Mouse (Mus musculus) midbrain, postnatal 0 days (tissue): Measurements from ENCODE around the gene Ptprj. TPM values are rescaled to one million over a fixed set of nuclear protein-coding genes. Genes with fewer than 3 reads are reported as not detected.

Experiments
- ATAC-seq: fragments of 200-750 bp; cut with Nextera tagmentation; 2 replicates; pipeline ENCODE4 v1.8.0; 2017; ENCODE audit warnings: moderate number of reproducible peaks, mild to moderate bottlenecking, moderate TSS enrichment, moderate library complexity; ENCODE audit not compliant: low FRiP score
- DNase-seq: peaks from one replicate; pipeline ENCODE4 v3.0.0-alpha.2; 2015; ENCODE audit warnings: low spot score
- H3K27ac ChIP-seq: fragments of 300-500 bp; sonication (generic); 2 replicates; pipeline ENCODE4 v1.5.1; 2014; ENCODE audit warnings: low read depth, mild to moderate bottlenecking, low read length, mixed read lengths
- H3K27me3 ChIP-seq: fragments of 300-500 bp; sonication (generic); 2 replicates; pipeline ENCODE4 v1.6.1; 2014; ENCODE audit warnings: low read length, control low read depth, mixed read lengths; ENCODE audit not compliant: insufficient read depth
- H3K36me3 ChIP-seq: fragments of 300-500 bp; sonication (generic); 2 replicates; pipeline ENCODE4 v1.6.1; 2014; ENCODE audit warnings: low read length, control low read depth, mixed read lengths; ENCODE audit not compliant: insufficient read depth
- H3K4me1 ChIP-seq: fragments of 300-500 bp; sonication (generic); 2 replicates; pipeline ENCODE4 v1.6.1; 2014; ENCODE audit warnings: mild to moderate bottlenecking, control low read depth, antibody characterized with exemption, low read length, mixed read lengths; ENCODE audit not compliant: insufficient read depth
- H3K4me2 ChIP-seq: fragments of 300-500 bp; sonication (generic); 2 replicates; pipeline ENCODE4 v1.6.1; 2014; ENCODE audit warnings: low read depth, mild to moderate bottlenecking, low read length, mixed read lengths; ENCODE audit not compliant: poor library complexity, severe bottlenecking
- H3K4me3 ChIP-seq: fragments of 300-500 bp; sonication (generic); 2 replicates; pipeline ENCODE4 v1.5.1; 2014; ENCODE audit warnings: low read depth, mild to moderate bottlenecking, low read length, moderate library complexity
- H3K9ac ChIP-seq: fragments of 300-500 bp; sonication (generic); replicated peaks from 2 replicates; pipeline ENCODE4 v1.6.1; 2014; ENCODE audit warnings: mild to moderate bottlenecking, low read length, moderate library complexity, mixed read lengths; ENCODE audit not compliant: poor library complexity, severe bottlenecking
- H3K9me3 ChIP-seq: fragments of 300-500 bp; sonication (generic); 2 replicates; pipeline ENCODE4 v1.6.1; 2016; ENCODE audit warnings: low read length, control low read depth
- CTCF ChIP-seq: IDR thresholded peaks from 2 replicates; pipeline ENCODE4 v1.5.1; 2016; ENCODE audit warnings: antibody characterized with exemption, mild to moderate bottlenecking
- WGBS: fragments of 180-500 bp; shearing (Covaris S2); extraction: QIAGEN DNeasy Blood & Tissue Kit; methylation state at CpG from one replicate; pipeline ENCODE4 v1.1.7; 2014; 5-methylcytosine and 5-hydroxymethylcytosine counted together
- polyA plus RNA-seq: library from polyadenylated mRNA; unstranded; fragments of >200 nt; fragmentation: Nextera tagmentation; extraction: Ambion mirVana; gene quantifications from 2 replicates; pipeline ENCODE4 v1.2.1, GENCODE M21; 2015
- total RNA-seq: library from RNA; depleted of rRNA; stranded (reverse); fragments of >200 nt; gene quantifications from 2 replicates; pipeline ENCODE4 v1.2.3, GENCODE M21; 2014; rRNA removed

The Ptprj gene
- total RNA-seq (36.6 and 39.7 TPM in 2 replicates), polyA plus RNA-seq (3.7 and 4.3 TPM in 2 replicates)

GRCm38 (mm10) chr2:90580236-90581005 is at the start of gene Ptprj:
Gene Ptprj (minus strand): TSS chr2:90580647.
- Histone ChIP-seq H3K9ac (peak within 1 kb of the TSS; percentile 93), H3K4me2 (peak within 1 kb of the TSS; percentile 81), H3K36me3 (no peaks in the 10 kb centered on the region), H3K4me1 (peaks cover 3% of the 10 kb centered on the region; the same call in 1 of the 2 replicates), H3K9me3 (no peaks in the 10 kb centered on the region), H3K4me3 (peak within 1 kb of the TSS; percentile 95), H3K27ac (peak within 1 kb of the TSS; percentile 85), H3K27me3 (no peaks in the 10 kb centered on the region)
- peak; percentile 72 for DNase-seq
- 0% methylated on average over 46 of the region's 100 CpGs for WGBS
- TF ChIP-seq CTCF: no peak
- ATAC-seq: peak; percentile 83

- Histone ChIP-seq H3K4me2 (no peak overlapping the region), H3K27me3 (no peaks in the 10 kb centered on the region), H3K27ac (no peak overlapping the region), H3K9me3 (no peaks in the 10 kb centered on the region), H3K4me1 (no peaks in the 10 kb centered on the region), H3K9ac (no peak overlapping the region), H3K36me3 (no peaks in the 10 kb centered on the region), H3K4me3 (no peak overlapping the region)
- DNase-seq (no peak), ATAC-seq (no peak)
- TF ChIP-seq CTCF: no peak
- WGBS: 57% methylated on average over 2 of the region's 2 CpGs
These were observed 49.1 kb upstream of the Ptprj start for GRCm38 (mm10) chr2:90629552-90629951.

GRCm38 (mm10) chr2:90628261-90628660 is 47.8 kb upstream of the Ptprj start:
- H3K4me2 ChIP-seq: no peak overlapping the region
- ATAC-seq: no peak
- no peaks in the 10 kb centered on the region for H3K4me1 ChIP-seq
- no peak for DNase-seq
- WGBS: 94% methylated on average over 5 of the region's 5 CpGs
- H3K9ac ChIP-seq: no peak overlapping the region
- no peaks in the 10 kb centered on the region for H3K27me3 ChIP-seq
- H3K4me3 ChIP-seq: no peak overlapping the region
- H3K27ac ChIP-seq: no peak overlapping the region
- no peaks in the 10 kb centered on the region for H3K36me3 ChIP-seq
- H3K9me3 ChIP-seq: no peaks in the 10 kb centered on the region
- TF ChIP-seq CTCF: no peak

GRCm38 (mm10) chr2:90624920-90625319 is 44.5 kb upstream of the Ptprj start:
- H3K4me1 ChIP-seq: no peaks in the 10 kb centered on the region
- TF ChIP-seq CTCF: peak; percentile 75
- no peaks in the 10 kb centered on the region for H3K36me3 ChIP-seq
- no peak overlapping the region for H3K27ac ChIP-seq
- no peak overlapping the region for H3K9ac ChIP-seq
- no peak overlapping the region for H3K4me3 ChIP-seq
- no peak overlapping the region for H3K4me2 ChIP-seq
- peak; percentile 65; the same call in 1 of the 2 replicates for ATAC-seq
- WGBS: 13% methylated on average over 6 of the region's 6 CpGs
- no peaks in the 10 kb centered on the region for H3K9me3 ChIP-seq
- DNase-seq: peak; percentile 87
- H3K27me3 ChIP-seq: no peaks in the 10 kb centered on the region

- DNase-seq (peak; percentile 62), ATAC-seq (no peak)
- H3K36me3 ChIP-seq: no peaks in the 10 kb centered on the region
- TF ChIP-seq CTCF: no peak
- WGBS: 31% methylated on average over 4 of the region's 4 CpGs
- no peaks in the 10 kb centered on the region for H3K4me1 ChIP-seq
- no peaks in the 10 kb centered on the region for H3K9me3 ChIP-seq
- no peak overlapping the region for H3K9ac ChIP-seq
- H3K27me3 ChIP-seq: no peaks in the 10 kb centered on the region
- no peak overlapping the region for H3K4me2 ChIP-seq
- no peak overlapping the region for H3K4me3 ChIP-seq
- no peak overlapping the region for H3K27ac ChIP-seq
These were observed 43.9 kb upstream of the Ptprj start for GRCm38 (mm10) chr2:90624339-90624738.

GRCm38 (mm10) chr2:90620815-90621214 is 40.4 kb upstream of the Ptprj start:
- Histone ChIP-seq H3K36me3 (no peaks in the 10 kb centered on the region), H3K4me1 (no peaks in the 10 kb centered on the region), H3K27ac (no peak overlapping the region), H3K27me3 (no peaks in the 10 kb centered on the region), H3K9ac (no peak overlapping the region), H3K4me3 (no peak overlapping the region), H3K9me3 (no peaks in the 10 kb centered on the region), H3K4me2 (no peak overlapping the region)
- TF ChIP-seq CTCF: no peak
- DNase-seq (no peak), ATAC-seq (no peak)
- WGBS: 82% methylated on average over 5 of the region's 5 CpGs
